Mouse (Mus musculus) lung, embryonic 14.5 days (tissue): ENCODE data around the gene Safb. TPM values are rescaled to one million over a fixed set of nuclear protein-coding genes. Genes with fewer than 3 reads are reported as not detected.
A peak's percentile ranks its signal among the peaks of the same experiment; 100 is the strongest.

Experiments used
- ATAC-seq: fragments of 200-750 bp; cut with Nextera tagmentation; 2 replicates; pipeline ENCODE4 v1.8.0; 2017; ENCODE audit warnings: mild to moderate bottlenecking, moderate TSS enrichment, moderate library complexity; ENCODE audit not compliant: insufficient read depth
- DNase-seq: peaks from one replicate; pipeline ENCODE4 v3.0.0-alpha.2; 2015
- H3K27ac ChIP-seq: fragments of 300-500 bp; sonication (generic); 2 replicates; pipeline ENCODE4 v1.5.1; 2014; ENCODE audit warnings: low read depth, mild to moderate bottlenecking, moderate library complexity
- H3K27me3 ChIP-seq: fragments of 300-500 bp; sonication (generic); 2 replicates; pipeline ENCODE4 v1.6.1; 2014; ENCODE audit warnings: low read length, control low read depth; ENCODE audit not compliant: insufficient read depth
- H3K36me3 ChIP-seq: fragments of 300-500 bp; sonication (generic); 2 replicates; pipeline ENCODE4 v1.6.1; 2014; ENCODE audit warnings: control low read depth; ENCODE audit not compliant: insufficient read depth
- H3K4me1 ChIP-seq: fragments of 300-500 bp; sonication (generic); 2 replicates; pipeline ENCODE4 v1.6.1; 2014; ENCODE audit warnings: antibody characterized with exemption, control low read depth; ENCODE audit not compliant: insufficient read depth
- H3K4me2 ChIP-seq: fragments of 300-500 bp; sonication (generic); 2 replicates; pipeline ENCODE4 v1.6.1; 2014; ENCODE audit warnings: mild to moderate bottlenecking
- H3K4me3 ChIP-seq: fragments of 300-500 bp; sonication (generic); 2 replicates; pipeline ENCODE4 v1.5.1; 2014; ENCODE audit warnings: low read depth, low read length
- H3K9ac ChIP-seq: fragments of 300-500 bp; sonication (generic); 2 replicates; pipeline ENCODE4 v1.6.1; 2014
- H3K9me3 ChIP-seq: fragments of 300-500 bp; sonication (generic); 2 replicates; pipeline ENCODE4 v1.6.1; 2016; ENCODE audit warnings: low read depth, low read length, control low read depth
- CTCF ChIP-seq: IDR thresholded peaks from 2 replicates; pipeline ENCODE4 v1.5.1; 2016; ENCODE audit warnings: antibody characterized with exemption, low read depth
- WGBS: fragments of 180-500 bp; shearing (Covaris S2); extraction: QIAGEN DNeasy Blood & Tissue Kit; methylation state at CpG from one replicate; pipeline ENCODE4 v1.1.7; 2014; 5-methylcytosine and 5-hydroxymethylcytosine counted together
- polyA plus RNA-seq: library from polyadenylated mRNA; unstranded; fragments of >200 nt; fragmentation: Nextera tagmentation; extraction: Ambion mirVana; gene quantifications from 2 replicates; pipeline ENCODE4 v1.2.1, GENCODE M21; 2014

Gene Safb
- polyA plus RNA-seq, 1 experiment from 2014 or later = 87.9 TPM

- H3K27ac ChIP-seq = no peak overlapping the region
- no peaks in the 10 kb centered on the region for H3K9me3 ChIP-seq
- no peak for ATAC-seq
- H3K4me3 ChIP-seq = no peak overlapping the region
- H3K27me3 ChIP-seq = no peaks in the 10 kb centered on the region
- DNase-seq = no peak
- H3K36me3 ChIP-seq = no peaks in the 10 kb centered on the region
- WGBS = 66% methylated on average over 7 of the region's 7 CpGs
- TF ChIP-seq CTCF = no peak
- H3K4me2 ChIP-seq = no peak overlapping the region
- H3K4me1 ChIP-seq = no peaks in the 10 kb centered on the region
- no peak overlapping the region for H3K9ac ChIP-seq
Measured at GRCm38 (mm10) chr17:56544699-56545387, 39.8 kb upstream of the Safb start.

GRCm38 (mm10) chr17:56545945-56546344 lies 38.7 kb upstream of the Safb start:
- ATAC-seq (no peak), DNase-seq (no peak)
- no peak overlapping the region for H3K27ac ChIP-seq
- H3K9me3 ChIP-seq = no peaks in the 10 kb centered on the region
- H3K4me2 ChIP-seq = no peak overlapping the region
- H3K4me3 ChIP-seq = no peak overlapping the region
- no peak overlapping the region for H3K9ac ChIP-seq
- H3K27me3 ChIP-seq = no peaks in the 10 kb centered on the region
- WGBS = 58% methylated on average over 1 of the region's 1 CpGs
- H3K36me3 ChIP-seq = no peaks in the 10 kb centered on the region
- no peak for TF ChIP-seq CTCF
- no peaks in the 10 kb centered on the region for H3K4me1 ChIP-seq

- H3K9me3 ChIP-seq = no peaks in the 10 kb centered on the region
- no peak for ATAC-seq
- no peak for DNase-seq
- no peak for TF ChIP-seq CTCF
- no peak overlapping the region for H3K4me2 ChIP-seq
- H3K9ac ChIP-seq = no peak overlapping the region; the same call in 1 of the 2 replicates
- H3K4me3 ChIP-seq = no peak overlapping the region
- H3K27ac ChIP-seq = no peak overlapping the region
- no peaks in the 10 kb centered on the region for H3K4me1 ChIP-seq
- no peaks in the 10 kb centered on the region for H3K36me3 ChIP-seq
- WGBS = 79% methylated on average over 5 of the region's 5 CpGs
- no peaks in the 10 kb centered on the region for H3K27me3 ChIP-seq
Measured at GRCm38 (mm10) chr17:56546576-56546975, 38.0 kb upstream of the Safb start.

- H3K27me3 ChIP-seq = no peaks in the 10 kb centered on the region
- H3K4me1 ChIP-seq = no peaks in the 10 kb centered on the region
- ATAC-seq (no peak), DNase-seq (no peak)
- H3K9me3 ChIP-seq = no peaks in the 10 kb centered on the region
- H3K4me3 ChIP-seq = no peak overlapping the region
- WGBS = 66% methylated on average over 17 of the region's 17 CpGs
- no peaks in the 10 kb centered on the region for H3K36me3 ChIP-seq
- H3K27ac ChIP-seq = no peak overlapping the region
- H3K4me2 ChIP-seq = no peak overlapping the region
- H3K9ac ChIP-seq = no peak overlapping the region
- TF ChIP-seq CTCF = no peak
Measured at GRCm38 (mm10) chr17:56547116-56547845, 37.3 kb upstream of the Safb start.

GRCm38 (mm10) chr17:56547846-56548604 lies 36.6 kb upstream of the Safb start:
- Histone ChIP-seq H3K9me3 (no peaks in the 10 kb centered on the region), H3K27me3 (no peaks in the 10 kb centered on the region), H3K36me3 (no peaks in the 10 kb centered on the region), H3K27ac (no peak overlapping the region), H3K9ac (no peak overlapping the region), H3K4me3 (no peak overlapping the region), H3K4me2 (no peak overlapping the region), H3K4me1 (no peaks in the 10 kb centered on the region)
- DNase-seq (no peak), ATAC-seq (no peak)
- TF ChIP-seq CTCF = peak; percentile 47
- 70% methylated on average over 9 of the region's 9 CpGs for WGBS

- no peaks in the 10 kb centered on the region for H3K27me3 ChIP-seq
- no peak for ATAC-seq
- no peak overlapping the region for H3K4me3 ChIP-seq
- no peak for DNase-seq
- H3K4me1 ChIP-seq = no peaks in the 10 kb centered on the region
- H3K4me2 ChIP-seq = no peak overlapping the region
- no peak for TF ChIP-seq CTCF
- no peaks in the 10 kb centered on the region for H3K9me3 ChIP-seq
- no peak overlapping the region for H3K27ac ChIP-seq
- WGBS = 74% methylated on average over 4 of the region's 4 CpGs
- no peaks in the 10 kb centered on the region for H3K36me3 ChIP-seq
- H3K9ac ChIP-seq = no peak overlapping the region
Measured at GRCm38 (mm10) chr17:56548605-56549105, 36.0 kb upstream of the Safb start.
